Mouse (Mus musculus) E14TG2a.4 (cell line): ENCODE measurements around the gene Slco1c1.

Experiments used
- CTCF ChIP-seq: conservative IDR thresholded peaks from 2 replicates; pipeline ENCODE4 v1.5.1; 2014; ENCODE audit warnings: low read length
- NANOG ChIP-seq: IDR thresholded peaks from 2 replicates; pipeline ENCODE4 v1.6.1; 2014; ENCODE audit warnings: borderline replicate concordance, low read length, mixed read lengths

DNA sequence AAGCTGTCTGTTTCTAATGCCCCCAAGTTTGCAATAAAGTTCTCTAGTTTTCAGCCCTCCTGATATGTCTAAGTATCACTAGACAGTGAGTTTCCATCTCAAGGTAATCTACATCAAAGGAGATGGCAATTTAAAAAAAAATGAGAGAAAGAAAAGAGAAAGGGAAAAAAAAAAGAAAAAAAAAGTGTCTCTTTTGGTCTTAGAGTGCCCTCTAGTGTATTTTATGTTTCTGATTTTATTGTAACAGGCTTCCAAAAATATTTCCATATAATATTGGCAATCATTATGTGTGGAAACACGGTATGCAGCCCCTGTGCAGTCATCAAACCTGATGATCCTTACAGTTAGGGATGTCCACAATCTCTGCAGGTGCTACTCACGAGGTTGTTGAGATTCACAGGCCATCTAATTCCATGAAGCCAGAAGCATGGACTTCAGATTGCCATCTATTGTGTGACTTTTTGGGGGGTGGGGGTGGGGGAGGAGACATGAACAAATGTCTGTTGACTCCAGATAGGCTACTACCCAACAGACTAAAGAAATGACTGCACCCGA, 52.6 kb downstream of the Slco1c1 start:
- TF ChIP-seq CTCF (no peak), NANOG (no peak)
